Mouse (Mus musculus) limb, embryonic 13.5 days (tissue): Measurements from ENCODE around the gene Fgf22. TPM values are rescaled to one million over a fixed set of nuclear protein-coding genes. Genes with fewer than 3 reads are reported as not detected.
A peak's percentile ranks its signal among the peaks of the same experiment; 100 is the strongest.

Experiments
- ATAC-seq: fragments of 200-750 bp; cut with Nextera tagmentation; 2 replicates; pipeline ENCODE4 v1.8.0; 2017; ENCODE audit warnings: low read depth, moderate number of reproducible peaks, moderate TSS enrichment; ENCODE audit not compliant: low FRiP score
- H3K27ac ChIP-seq: fragments of 300-500 bp; sonication (generic); 2 replicates; pipeline ENCODE4 v1.5.1; 2015; ENCODE audit warnings: inconsistent platforms, mild to moderate bottlenecking, moderate library complexity
- H3K27me3 ChIP-seq: fragments of 300-500 bp; sonication (generic); 2 replicates; pipeline ENCODE4 v1.6.1; 2015; ENCODE audit warnings: mild to moderate bottlenecking, inconsistent platforms
- H3K36me3 ChIP-seq: fragments of 300-500 bp; sonication (generic); 2 replicates; pipeline ENCODE4 v1.6.1; 2015; ENCODE audit warnings: inconsistent platforms, mild to moderate bottlenecking, moderate library complexity
- H3K4me1 ChIP-seq: fragments of 300-500 bp; sonication (generic); 2 replicates; pipeline ENCODE4 v1.6.1; 2015; ENCODE audit warnings: inconsistent platforms
- H3K4me2 ChIP-seq: fragments of 300-500 bp; sonication (generic); replicated peaks from 2 replicates; pipeline ENCODE4 v1.6.1; 2015; ENCODE audit warnings: inconsistent platforms, mild to moderate bottlenecking, moderate library complexity
- H3K4me3 ChIP-seq: fragments of 300-500 bp; sonication (generic); 2 replicates; pipeline ENCODE4 v1.5.1; 2015; ENCODE audit warnings: moderate library complexity, mild to moderate bottlenecking, inconsistent platforms
- H3K9ac ChIP-seq: fragments of 300-500 bp; sonication (generic); 2 replicates; pipeline ENCODE4 v1.6.1; 2015; ENCODE audit warnings: mild to moderate bottlenecking, inconsistent platforms
- H3K9me3 ChIP-seq: fragments of 300-500 bp; sonication (generic); 2 replicates; pipeline ENCODE4 v1.6.1; 2016; ENCODE audit warnings: inconsistent platforms
- WGBS: fragments of 180-500 bp; shearing (Covaris S2); methylation state at CpG from one replicate; pipeline ENCODE4 v1.1.7; 2015; 5-methylcytosine and 5-hydroxymethylcytosine counted together
- polyA plus RNA-seq: library from polyadenylated mRNA; unstranded; fragments of >200 nt; fragmentation: Nextera tagmentation; extraction: Ambion mirVana; gene quantifications from 2 replicates; pipeline ENCODE4 v1.2.1, GENCODE M21; 2015

Fgf22 gene
- polyA plus RNA-seq, 1 experiment from 2014 or later, result 0.34 TPM

DNA sequence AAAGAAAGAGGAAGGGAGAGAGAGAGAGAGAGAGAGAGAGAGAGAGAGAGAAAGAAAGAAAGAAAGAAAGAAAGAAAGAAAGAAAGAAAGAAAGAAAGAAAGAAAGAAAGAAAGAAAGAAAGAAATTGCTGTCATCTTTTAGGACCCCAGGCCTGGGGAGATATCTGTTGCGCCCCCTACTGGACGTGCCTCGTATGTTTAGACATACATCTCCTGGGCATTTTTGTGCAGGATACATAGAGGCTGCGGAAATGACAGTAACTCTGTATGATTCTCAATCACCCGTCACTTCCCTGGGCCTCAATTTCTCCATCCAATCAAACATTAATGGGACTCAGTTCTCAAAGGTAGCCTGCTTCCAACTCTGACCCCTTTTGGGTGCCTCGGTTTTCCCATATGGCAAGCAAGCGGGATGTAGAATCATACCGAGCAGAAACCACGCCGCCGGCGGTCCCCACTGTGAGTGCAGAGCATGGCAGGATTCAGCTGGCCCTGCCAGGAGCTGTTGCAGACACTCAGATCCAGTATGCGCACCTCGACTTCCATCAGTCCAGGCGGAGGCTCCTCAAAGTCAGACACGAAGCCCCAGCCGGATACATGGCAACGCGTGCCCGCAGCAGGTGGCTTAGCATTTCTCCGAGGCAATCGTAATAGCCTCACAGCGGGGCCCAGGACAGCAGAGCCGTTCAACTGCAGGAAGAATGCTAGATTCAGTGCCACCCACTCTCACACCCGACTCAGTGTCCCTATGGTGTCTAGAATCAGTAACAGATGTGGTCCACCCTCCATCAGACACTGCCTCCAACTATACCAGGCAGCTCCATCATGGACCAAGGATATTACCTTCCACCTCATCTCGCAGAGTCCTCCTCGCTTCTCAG is 29.3 kb downstream of the Fgf22 start:
- Histone ChIP-seq H3K9ac (peak overlapping the region; percentile 31; the same call in 1 of the 2 replicates), H3K4me2 (no peak overlapping the region), H3K36me3 (no peaks in the 10 kb centered on the region), H3K27me3 (peaks cover 44% of the 10 kb centered on the region), H3K9me3 (no peaks in the 10 kb centered on the region), H3K4me1 (peaks cover 18% of the 10 kb centered on the region), H3K4me3 (no peak overlapping the region), H3K27ac (no peak overlapping the region)
- WGBS, result 36% methylated on average over 27 of the region's 27 CpGs
- ATAC-seq, result no peak

DNA sequence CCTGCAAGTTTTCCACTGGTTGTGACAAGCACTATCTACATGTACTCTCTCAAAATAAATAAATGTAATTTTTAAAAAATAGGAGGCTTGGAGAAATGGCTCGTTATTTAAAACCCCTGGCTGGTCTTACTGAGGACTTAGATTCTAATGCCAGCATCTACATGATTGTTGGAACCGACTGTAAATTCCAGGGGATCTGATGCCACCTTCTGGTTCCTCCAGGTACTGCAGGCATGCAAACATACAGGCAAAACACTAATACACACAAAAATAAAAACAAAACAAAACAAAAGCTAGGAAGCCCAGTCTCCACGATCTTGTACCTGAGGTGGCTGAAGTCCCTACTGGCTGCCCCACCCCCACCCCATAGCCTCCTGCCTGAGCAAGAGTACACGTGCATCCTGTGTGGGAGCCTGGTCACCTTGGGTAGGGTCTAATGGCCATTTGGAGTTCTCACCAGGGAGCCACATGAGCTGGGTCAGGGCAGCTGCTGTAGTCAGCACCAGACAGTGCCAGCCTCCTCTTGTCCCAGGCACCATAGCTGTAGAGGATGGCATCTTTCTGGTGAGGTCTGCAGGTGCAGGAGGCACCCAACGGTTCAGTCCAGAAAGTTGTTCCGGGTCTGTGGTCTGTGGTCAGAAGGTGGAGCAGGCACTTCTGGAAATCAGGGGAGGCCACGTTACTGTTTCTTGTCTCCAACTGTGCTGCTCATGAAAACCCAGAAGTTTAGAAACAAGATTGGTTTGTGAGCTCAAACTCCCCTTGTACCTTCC is 33.7 kb downstream of the Fgf22 start:
- Histone ChIP-seq H3K4me1 (0 out of 2 replicates have a peak, but pooled peaks cover 4% of the 10 kb centered on the region), H3K9ac (no peak overlapping the region), H3K9me3 (no peaks in the 10 kb centered on the region), H3K36me3 (no peaks in the 10 kb centered on the region), H3K4me2 (no peak overlapping the region), H3K27ac (no peak overlapping the region), H3K27me3 (peaks cover 15% of the 10 kb centered on the region), H3K4me3 (no peak overlapping the region)
- 31% methylated on average over 7 of the region's 7 CpGs for WGBS
- no peak for ATAC-seq

DNA sequence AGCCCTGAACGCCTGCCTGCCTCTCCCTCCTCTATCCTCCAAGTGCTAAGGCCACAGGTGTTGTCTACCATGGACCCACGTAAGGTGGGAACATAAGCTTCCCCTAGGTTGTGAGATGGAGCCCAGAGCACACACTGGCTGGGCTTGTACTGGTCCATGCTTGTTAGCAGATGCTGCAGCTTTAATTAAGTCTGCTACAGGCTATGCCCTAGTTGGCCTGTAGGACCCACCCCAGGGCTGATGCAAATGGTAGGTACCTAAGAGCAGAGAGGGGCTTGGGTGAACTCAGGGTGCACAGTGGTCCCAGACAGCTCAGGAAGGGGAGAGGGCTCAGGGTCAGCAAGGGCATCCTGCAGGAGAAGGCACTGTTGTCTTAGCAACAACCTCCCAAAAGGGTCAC is 34.7 kb downstream of the Fgf22 start:
- 60% methylated on average over 2 of the region's 2 CpGs for WGBS
- Histone ChIP-seq H3K36me3 (no peaks in the 10 kb centered on the region), H3K4me2 (no peak overlapping the region), H3K9me3 (no peaks in the 10 kb centered on the region), H3K27ac (no peak overlapping the region), H3K4me3 (no peak overlapping the region), H3K9ac (no peak overlapping the region), H3K27me3 (peaks cover 8% of the 10 kb centered on the region), H3K4me1 (peaks cover 8% of the 10 kb centered on the region)
- no peak for ATAC-seq

DNA sequence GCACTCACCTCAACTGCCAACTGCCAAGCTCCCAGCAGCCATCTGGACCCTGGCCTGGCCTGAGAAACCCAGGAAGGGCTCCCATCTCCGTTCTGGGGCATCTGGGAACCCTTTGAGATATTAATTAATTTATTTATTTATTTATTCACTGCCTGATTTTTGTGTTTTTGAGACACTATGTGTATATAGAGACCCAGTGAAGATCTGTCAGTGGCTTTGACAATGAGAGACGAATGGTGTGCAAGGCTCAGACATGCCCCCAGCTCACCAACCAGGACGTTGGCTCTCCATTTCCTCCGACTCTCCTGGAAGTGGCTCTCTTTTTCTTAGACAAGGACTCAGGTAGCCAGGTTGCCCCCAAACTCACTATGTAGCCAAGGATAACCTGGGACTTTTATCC is 36.0 kb downstream of the Fgf22 start, which contains the start of gene Prss57:
TSS of gene Prss57 (minus strand) at position 101 of the 400 bp plus-strand sequence.
- H3K27me3 ChIP-seq, result no peaks in the 10 kb centered on the region; the same call in 1 of the 2 replicates
- H3K4me3 ChIP-seq, result no peak within 1 kb of the TSS

DNA sequence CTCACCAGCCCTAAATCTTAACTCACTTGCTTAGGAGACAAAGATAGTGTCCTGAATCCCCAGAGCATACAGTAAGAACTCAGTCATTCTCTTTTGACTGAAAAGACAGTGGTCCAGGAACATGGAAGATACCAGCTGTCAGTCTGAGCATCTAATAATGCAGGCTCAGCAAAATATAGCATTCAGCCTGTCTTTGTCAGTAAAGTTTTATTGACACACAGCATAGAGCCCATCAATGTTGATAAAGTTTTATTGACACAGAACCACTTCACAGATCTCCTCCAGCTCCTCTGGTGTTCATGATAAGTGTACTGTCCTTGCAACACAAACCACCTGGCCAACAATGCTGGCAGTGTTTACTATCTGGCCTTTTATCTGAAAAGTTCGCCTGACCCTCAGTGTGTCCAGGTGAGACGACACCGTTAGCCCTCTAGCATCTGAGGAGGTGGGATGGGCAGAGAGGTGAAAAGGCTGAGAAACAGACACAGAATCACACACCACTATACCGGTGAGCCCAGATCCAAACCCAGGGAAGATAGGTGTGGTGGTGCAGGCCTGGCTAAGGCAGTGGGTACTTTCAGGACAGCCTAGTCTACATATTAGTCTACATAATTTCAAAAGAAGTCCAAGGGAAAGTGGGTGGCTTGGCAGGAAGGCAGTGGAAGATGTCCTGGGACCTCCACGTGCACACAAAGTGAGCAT is 37.6 kb downstream of the Fgf22 start:
- H3K9me3 ChIP-seq, result no peaks in the 10 kb centered on the region
- 85% methylated on average over 5 of the region's 5 CpGs for WGBS
- H3K36me3 ChIP-seq, result no peaks in the 10 kb centered on the region; the same call in 1 of the 2 replicates
- H3K4me3 ChIP-seq, result no peak overlapping the region
- H3K9ac ChIP-seq, result no peak overlapping the region
- H3K27ac ChIP-seq, result no peak overlapping the region
- no peak for ATAC-seq
- no peaks in the 10 kb centered on the region; the same call in 1 of the 2 replicates for H3K27me3 ChIP-seq
- H3K4me2 ChIP-seq, result no peak overlapping the region
- peaks cover 21% of the 10 kb centered on the region for H3K4me1 ChIP-seq

More for the DNA sequence above, 36.0 kb downstream of the Fgf22 start, which contains the start of gene Prss57:
- Histone ChIP-seq H3K9me3 (no peaks in the 10 kb centered on the region), H3K4me2 (no peak within 1 kb of the TSS), H3K36me3 (no peaks in the 10 kb centered on the region; the same call in 1 of the 2 replicates), H3K4me1 (peaks cover 16% of the 10 kb centered on the region), H3K27ac (no peak within 1 kb of the TSS), H3K9ac (no peak within 1 kb of the TSS)
- whole genome bisulfite sequencing, result 82% methylated on average over 4 of the region's 4 CpGs
- no peak for ATAC-seq

DNA sequence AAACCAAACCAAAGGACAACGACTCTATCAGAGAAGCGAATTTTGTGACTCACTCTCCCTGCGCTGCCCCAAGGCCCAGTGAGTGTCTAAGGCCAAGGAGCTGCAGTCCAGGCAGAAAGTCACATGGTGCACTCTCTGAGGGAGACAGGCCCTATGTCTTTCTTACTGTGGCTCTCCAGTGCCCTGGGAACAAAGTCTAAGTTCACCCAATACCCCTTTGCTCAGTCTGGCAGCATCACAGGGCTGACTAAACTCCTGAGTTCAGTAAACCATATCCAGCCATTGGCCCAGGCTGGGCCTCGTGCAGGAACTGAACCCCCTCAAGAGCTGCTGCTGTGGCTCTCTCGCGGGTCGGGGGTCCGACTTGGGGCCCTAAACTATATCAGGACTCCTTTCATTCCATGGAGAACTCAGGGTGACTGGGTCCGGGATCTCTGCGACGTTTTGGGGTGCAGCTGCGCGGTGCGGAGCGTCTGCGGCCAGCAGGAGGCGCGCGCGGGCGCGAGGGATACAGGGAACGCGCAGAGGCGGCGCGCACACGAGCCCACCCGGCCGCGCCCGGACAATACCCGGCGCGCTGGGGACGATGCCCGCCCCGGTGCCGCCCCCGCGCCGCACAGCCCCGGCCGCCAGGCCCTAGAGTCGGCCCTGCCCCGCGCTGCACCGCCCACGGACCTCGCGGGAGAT is 38.3 kb downstream of the Fgf22 start, which contains the start of gene Palm:
TSS of gene Palm (plus strand) at position 522 of the 687 bp plus-strand sequence.
- H3K4me2 ChIP-seq, result peak within 1 kb of the TSS; percentile 91
- no peaks in the 10 kb centered on the region for H3K9me3 ChIP-seq
- H3K4me3 ChIP-seq, result peak within 1 kb of the TSS; percentile 85
- ATAC-seq, result peak; percentile 81
- peak within 1 kb of the TSS; percentile 75 for H3K27ac ChIP-seq
- H3K9ac ChIP-seq, result peak within 1 kb of the TSS; percentile 95
- H3K4me1 ChIP-seq, result peaks cover 23% of the 10 kb centered on the region
- 7% methylated on average over 51 of the region's 51 CpGs for WGBS
- H3K36me3 ChIP-seq, result no peaks in the 10 kb centered on the region; the same call in 1 of the 2 replicates
- H3K27me3 ChIP-seq, result no peaks in the 10 kb centered on the region; the same call in 1 of the 2 replicates

DNA sequence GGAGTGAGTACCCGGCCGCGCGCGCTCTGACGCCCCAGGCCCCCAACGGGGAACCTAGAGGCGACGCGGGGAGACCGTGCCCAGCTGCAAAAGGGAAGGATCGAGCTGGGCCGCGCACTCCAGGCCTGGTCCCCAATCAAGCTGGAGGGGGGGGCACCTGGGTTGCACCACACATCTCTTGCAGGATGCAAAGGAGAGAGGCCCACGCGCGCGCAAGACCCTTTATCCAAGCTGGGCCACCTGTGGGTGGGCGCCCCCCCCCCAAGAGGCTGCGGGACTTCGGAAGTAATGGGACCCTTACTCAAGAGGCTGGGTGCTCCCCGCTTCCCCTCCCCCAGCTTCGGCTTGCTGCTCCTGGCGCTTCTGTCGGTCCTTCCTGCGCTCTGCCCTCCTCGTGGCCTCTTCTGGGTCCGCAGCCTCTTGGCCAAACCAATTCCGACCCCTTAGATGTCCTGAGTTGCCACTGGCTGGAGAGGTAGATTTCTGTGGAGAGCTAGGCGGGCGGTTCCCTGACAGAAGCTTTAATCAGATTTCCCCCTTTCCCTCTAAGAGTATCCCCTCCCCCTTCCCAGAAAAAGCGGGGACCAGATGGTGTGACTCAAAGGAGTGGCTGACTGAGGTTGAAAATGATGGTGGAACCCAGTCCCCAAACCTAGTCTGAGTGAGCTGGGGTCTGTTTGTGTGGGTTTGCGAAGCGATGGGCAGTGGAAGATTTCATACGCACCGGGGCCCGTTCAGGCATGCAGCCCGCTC is 39.0 kb downstream of the Fgf22 start:
- Histone ChIP-seq H3K27ac (peak overlapping the region; percentile 75), H3K9ac (peak overlapping the region; percentile 95), H3K4me2 (peak overlapping the region; percentile 91), H3K4me3 (peak overlapping the region; percentile 85), H3K4me1 (peaks cover 23% of the 10 kb centered on the region), H3K36me3 (no peaks in the 10 kb centered on the region; the same call in 1 of the 2 replicates), H3K27me3 (no peaks in the 10 kb centered on the region; the same call in 1 of the 2 replicates), H3K9me3 (no peaks in the 10 kb centered on the region)
- peak; percentile 62 for ATAC-seq
- 2% methylated on average over 37 of the region's 38 CpGs for WGBS

DNA sequence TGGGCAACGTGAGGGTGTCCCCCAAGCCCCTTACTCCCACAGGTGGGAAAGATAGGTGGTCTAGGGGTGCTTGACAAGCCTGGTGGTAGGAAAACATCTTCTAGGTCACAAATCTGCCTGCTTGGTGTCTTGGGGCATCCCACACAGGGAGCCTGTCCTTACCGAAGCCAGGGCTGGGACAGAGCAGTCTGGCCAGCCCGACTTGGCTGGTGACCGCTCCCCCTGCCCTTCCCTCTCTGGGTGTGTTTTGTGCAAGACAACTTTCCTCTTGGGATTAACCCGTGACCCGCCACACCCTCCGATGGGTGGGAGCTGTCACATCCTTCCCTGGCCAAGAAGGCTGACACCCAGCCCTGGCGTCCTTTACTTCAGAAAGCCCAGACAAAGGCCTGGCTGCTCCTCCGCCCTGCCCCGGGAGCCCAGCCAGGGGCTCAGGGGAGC is 39.6 kb downstream of the Fgf22 start:
- peak overlapping the region; percentile 85 for H3K4me3 ChIP-seq
- 12% methylated on average over 9 of the region's 10 CpGs for WGBS
- H3K27ac ChIP-seq, result peak overlapping the region; percentile 75
- H3K9ac ChIP-seq, result peak overlapping the region; percentile 95
- peaks cover 2% of the 10 kb centered on the region for H3K36me3 ChIP-seq
- peak overlapping the region; percentile 91 for H3K4me2 ChIP-seq
- no peaks in the 10 kb centered on the region for H3K9me3 ChIP-seq
- no peak for ATAC-seq
- no peaks in the 10 kb centered on the region; the same call in 1 of the 2 replicates for H3K27me3 ChIP-seq
- H3K4me1 ChIP-seq, result peaks cover 23% of the 10 kb centered on the region

DNA sequence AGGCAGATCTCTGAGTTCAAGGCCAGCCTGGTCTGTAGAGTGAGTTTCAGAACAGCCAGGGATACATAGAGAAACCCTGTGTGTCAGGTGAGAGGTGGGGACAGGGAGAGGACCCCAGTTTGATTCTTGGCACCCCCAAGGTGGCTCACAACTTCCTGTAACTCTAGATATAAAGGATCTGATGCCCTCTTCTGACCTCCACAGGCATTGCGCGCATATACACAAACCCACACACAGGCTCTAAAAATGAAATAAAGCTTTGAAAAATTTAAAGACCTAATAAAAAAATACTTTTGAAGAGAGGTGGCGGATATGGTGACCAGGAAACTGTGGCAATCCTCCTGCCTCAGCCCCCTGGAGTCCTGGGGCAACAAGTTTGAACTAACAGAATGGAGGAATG is 41.0 kb downstream of the Fgf22 start:
- Histone ChIP-seq H3K9ac (no peak overlapping the region), H3K36me3 (peaks cover 9% of the 10 kb centered on the region), H3K4me3 (no peak overlapping the region), H3K27me3 (no peaks in the 10 kb centered on the region), H3K9me3 (no peaks in the 10 kb centered on the region), H3K27ac (no peak overlapping the region), H3K4me2 (no peak overlapping the region), H3K4me1 (peaks cover 23% of the 10 kb centered on the region)
- 90% methylated on average over 3 of the region's 3 CpGs for WGBS
- ATAC-seq, result no peak

DNA sequence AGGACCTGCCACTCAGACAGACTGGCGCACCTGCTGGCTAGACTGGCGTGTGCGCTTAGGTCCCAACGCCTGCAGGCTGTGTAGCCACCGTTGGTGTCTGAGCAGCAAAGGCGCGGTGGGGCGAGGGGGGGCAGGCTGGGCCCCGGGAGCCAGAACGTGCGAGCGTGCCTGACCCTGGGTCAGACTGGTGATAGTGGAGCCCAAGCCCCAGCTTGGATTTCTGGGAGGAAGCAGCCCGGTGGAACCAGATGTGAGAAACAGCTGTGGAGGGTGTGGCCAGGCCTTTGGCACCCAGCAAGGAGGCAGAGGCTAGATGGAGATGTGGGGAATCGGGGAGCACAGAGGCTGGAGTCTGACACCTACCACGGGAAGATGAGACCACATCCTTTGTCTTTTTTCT is 42.5 kb downstream of the Fgf22 start:
- no peak overlapping the region for H3K4me3 ChIP-seq
- ATAC-seq, result no peak
- peaks cover 9% of the 10 kb centered on the region for H3K36me3 ChIP-seq
- H3K27me3 ChIP-seq, result no peaks in the 10 kb centered on the region
- H3K27ac ChIP-seq, result no peak overlapping the region; the same call in 1 of the 2 replicates
- no peak overlapping the region for H3K9ac ChIP-seq
- H3K4me2 ChIP-seq, result no peak overlapping the region; the same call in 1 of the 2 replicates
- H3K9me3 ChIP-seq, result no peaks in the 10 kb centered on the region
- H3K4me1 ChIP-seq, result peaks cover 30% of the 10 kb centered on the region
- WGBS, result 32% methylated on average over 15 of the region's 15 CpGs
